Mouse (Mus musculus): ENCODE results near the gene Rtn1.
"Not testable (repeated sequence)": the region's sequence is repeated elsewhere in the genome, so short reads cannot be mapped to it uniquely, and the experiment has no call there.

Gene Rtn1

DNA sequence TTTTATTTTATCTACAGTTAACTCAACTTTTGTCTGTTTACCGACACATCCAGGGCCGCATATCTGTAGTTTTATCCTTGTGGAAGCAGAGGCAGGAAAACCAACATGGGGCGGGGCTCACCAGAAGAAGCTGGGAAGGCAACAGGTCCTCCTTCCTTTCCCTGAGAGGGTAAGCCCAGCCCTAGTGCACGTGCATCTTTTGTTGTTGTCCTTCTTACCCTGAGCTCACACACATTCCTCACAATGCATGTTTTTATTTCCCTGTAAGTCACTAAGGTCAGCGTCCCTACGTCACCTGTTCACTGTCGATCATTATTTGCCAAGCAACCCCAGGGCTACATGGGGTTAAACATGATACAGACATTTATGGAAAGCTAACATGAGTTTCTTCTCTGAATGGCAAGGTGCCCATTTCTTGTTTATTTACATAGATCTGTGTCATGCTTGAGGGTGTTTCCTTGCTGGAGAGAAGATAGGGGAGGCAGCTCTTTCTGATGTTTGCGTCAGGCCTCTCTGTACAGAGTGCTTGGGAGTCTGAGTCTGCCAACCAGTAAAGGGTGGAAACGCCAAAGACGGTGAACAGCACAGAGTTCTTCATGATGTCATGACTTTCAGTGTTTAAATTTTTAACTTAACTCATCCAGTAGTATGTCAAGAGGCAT lies 84.5 kb downstream of the Rtn1 start:
- DNase-seq (ENCODE audit: low read depth): peak; percentile 57

DNA sequence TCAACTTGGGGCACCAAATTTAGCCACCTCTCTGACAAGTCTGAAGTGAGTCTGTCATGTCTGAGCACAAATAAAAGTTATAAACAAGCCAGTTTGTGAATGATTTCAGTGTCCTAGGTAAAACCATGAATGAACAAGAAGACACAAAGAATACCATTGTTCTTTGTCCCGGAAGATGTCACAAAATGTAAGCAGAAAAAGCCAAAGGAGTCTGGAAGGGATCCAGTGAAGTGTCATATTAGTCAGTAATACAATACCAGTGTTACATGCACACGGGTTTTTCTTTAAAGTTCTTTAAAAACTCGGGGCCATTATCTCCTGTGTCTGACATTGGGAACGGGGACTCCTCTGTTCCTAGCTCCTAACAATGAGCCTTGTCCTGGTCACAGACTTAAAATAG lies 85.1 kb downstream of the Rtn1 start:
- peak; percentile 67 for DNase-seq (ENCODE audit: low read depth)

DNA sequence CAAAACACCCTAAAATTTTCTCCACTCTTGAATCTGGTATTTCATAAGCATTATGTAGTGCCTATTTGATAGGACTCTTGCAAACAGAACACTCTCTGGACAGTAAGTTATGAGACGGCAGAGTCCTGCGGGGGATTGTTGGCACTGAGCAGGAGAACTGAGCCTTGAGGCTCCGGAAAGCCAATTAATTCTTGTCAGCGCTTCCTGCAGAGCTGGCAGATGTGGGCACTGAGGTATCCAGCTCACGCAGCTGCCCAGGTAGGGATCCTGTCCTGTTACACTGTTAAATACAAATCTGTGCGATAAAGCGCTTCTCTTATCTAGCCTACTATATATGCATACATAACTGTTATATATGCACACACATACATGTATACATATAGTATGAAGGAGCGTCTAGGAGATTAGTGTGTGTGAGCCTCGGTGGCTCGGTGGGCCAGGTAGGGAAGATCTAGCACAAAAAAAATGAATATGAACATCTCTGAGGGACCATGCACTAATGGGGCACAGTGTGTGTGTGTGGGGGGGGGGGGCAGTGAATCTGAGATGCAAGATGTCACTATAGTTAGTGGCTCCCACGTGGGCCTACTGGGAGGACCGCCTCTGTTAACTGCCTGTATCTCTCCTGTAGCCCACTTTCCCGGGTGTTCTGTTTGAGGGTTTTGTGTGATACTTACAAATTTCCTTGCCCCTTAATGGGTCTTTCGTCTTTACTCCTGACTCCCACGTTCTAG lies 93.0 kb downstream of the Rtn1 start:
- DNase-seq (ENCODE audit: low read depth): no peak

DNA sequence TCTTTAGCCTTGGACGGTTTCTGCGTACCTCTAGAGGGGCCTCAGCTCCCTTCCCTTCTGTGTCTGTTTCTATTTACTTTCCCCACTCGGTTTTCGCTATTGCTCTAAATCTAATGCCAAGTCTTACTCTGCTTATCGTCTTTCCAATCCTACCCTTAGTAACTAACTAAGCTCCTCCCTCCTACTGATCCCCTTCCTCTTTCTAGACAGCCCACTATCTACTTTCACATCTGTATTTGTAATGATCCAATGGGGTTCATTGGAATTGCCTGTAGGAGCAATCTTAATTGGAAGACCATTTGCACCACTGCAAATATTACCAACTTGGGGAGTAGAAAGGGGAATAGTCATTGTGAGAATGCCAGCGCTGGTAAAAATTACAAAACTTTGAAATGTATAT lies 98.0 kb downstream of the Rtn1 start:
- DNase-seq (ENCODE audit: low read depth): no peak

DNA sequence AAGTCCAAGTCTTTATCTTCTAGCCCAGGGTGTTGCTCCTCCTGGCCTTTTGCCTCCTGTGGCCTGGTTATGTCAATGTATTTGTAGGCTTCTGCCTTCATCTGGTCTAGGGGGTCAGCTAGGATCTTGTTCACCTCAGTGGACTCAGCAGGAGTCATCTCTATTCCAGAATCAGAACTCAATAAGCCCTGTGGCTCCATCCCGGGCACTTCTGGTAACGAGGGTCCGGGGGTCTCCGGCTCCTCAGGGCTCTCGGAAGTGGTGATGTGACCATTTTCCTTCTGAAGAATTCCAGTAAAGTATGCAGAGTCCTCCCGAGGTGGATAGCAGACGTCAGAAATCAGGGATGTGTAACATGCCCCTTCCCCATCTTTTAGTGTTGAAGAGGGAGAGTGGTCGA lies 100.3 kb downstream of the Rtn1 start:
- DNase-seq (ENCODE audit: low read depth): no peak

DNA sequence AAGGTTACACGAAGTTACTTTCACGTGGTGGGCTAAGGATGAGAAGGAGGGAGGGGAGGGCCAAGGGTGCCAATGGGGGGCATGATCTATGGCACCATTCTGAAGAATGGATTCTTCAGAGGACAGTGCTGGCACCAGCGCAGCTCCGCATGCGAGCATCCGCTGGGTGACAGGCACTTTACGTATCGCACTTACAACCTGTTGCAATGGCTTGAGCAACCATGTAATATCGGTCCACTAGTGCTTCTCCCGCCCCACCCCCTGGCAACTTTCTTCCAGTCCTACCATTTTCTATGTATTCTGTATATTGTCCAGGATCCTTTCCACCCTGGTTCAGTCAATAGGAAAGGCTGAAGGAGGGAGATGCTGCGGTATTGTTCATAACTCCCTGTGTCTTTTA lies 102.6 kb downstream of the Rtn1 start:
- no peak for DNase-seq (ENCODE audit: low read depth)

DNA sequence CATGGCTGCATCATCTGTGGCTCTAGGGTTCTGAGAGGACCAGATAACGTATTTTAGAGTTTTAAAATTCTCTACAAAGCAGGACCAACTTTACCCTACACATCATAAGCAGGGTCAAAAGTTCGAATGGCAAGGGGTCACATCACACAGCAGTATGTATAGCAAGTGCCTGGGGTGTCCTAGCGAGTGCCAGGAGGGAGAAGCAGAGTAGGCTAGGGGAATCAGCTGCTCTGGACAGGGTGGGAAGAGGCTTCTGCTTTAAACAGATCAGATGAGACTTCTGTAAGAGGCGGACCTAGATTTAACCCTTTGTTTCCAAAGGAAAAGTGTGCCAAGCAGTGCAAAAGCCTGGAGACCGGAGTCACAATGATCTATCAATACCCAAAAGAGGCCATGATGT lies 103.4 kb downstream of the Rtn1 start:
- DNase-seq (ENCODE audit: low read depth): no peak

DNA sequence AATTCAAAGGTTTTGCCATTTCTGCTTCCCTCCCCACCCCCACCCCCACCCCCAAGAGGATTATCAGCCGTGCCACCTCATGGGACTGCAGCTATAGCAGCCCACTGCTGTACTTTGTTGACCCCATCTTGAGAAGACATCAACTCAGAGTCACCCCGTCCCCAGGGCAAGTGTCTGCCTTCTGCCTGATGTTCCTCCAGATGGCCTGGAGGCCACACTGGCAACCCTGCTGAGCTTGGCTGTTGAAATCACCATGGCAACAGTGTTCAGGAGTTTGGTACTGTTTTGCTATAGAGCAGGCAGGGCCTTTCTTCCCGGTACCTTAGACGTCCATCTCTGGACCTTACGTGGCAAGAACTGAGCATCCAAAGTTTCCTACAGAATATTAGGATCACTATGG lies 103.9 kb downstream of the Rtn1 start:
- no peak for DNase-seq (ENCODE audit: low read depth)

DNA sequence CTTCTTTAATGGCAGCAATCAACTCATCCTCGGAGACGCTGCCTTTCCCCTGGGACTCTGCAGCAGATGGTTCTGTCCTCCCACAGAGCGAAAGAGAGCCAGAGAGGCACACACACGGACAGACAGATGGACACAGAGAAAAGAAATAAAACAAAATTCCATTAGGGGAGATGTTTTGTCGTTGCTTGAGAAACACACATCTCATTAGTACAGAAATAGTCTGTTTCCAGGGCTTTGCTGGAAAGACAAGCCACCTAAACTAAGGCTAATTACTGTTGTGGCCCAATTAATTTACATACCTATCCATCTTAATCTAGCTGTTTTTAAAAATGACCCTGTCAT lies 104.5 kb downstream of the Rtn1 start:
- DNase-seq (ENCODE audit: low read depth): no peak

DNA sequence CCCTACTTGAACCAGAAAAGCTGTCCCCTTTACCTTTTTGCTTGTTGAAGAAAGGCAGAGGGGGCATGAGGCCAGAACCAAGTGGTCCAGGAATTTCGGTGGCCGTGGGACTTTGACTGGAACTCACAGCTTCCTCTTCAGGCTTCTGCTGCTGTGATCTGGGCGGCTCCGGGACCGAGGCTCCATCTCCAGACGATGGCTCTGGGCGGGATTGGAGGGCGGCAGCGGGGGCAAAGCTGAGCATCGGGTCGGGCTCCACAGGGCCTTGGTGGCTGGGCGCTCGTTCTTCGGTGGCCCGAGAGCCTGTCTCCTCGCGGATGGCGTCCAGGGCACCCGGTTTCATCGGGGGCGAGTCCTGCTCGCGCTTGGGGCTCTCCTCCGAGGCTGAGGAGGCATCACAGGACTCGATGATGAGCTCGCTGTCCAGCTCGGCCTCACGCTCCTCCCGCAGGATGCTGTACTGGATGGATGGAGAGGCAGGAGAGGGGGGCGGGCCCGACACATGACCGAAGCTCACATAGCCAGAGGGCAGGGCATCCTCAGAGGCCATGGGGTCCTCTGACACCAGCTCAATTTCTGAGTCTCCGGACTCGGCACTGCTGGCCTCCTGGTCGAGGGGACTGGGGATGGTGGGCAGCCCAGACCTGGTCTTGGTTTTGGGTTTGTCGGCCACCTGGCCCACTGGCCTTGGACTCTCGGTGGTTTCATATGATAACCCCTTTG lies 105.1 kb downstream of the Rtn1 start:
- no peak for DNase-seq (ENCODE audit: low read depth)

DNA sequence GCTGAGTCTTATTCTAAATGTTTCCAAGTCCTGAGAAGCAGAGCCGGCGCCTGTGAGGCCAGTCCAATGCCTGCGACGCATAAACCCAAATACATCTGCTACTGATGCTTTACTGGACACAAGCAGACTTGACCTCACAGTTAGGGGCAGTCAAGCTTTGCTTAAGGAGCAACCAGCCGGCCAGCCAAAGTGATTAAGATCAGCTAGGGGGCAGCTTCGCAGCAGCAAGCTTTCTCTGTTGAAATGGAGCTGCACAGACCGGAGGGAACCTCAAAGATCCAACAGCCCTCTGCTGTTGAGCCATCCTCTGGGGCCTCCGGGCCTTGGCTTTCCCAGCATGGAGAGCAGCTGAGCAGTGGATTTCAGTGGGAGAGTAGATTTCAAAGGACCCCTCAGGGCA lies 107.4 kb downstream of the Rtn1 start:
- DNase-seq (ENCODE audit: low read depth): no peak

DNA sequence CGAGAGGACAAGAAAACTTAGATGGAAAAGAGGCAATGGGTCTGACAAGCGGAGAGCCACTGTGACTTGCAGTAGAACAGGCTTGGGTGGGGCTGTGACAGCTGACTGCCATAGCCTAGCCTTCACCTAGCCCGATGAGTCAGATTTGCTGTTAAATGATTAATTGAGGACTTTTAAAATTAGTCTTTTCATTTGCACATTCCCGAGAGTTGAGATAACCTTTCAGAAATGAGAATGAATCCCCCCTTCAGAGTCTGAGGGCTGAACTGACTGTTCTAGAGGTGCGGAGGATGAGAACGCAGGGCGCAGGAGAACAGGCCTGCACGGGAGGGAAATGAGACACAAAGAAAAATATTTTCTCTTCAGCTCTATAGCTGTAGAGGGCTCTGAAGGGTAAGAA lies 107.9 kb downstream of the Rtn1 start:
- no peak for DNase-seq (ENCODE audit: low read depth)

DNA sequence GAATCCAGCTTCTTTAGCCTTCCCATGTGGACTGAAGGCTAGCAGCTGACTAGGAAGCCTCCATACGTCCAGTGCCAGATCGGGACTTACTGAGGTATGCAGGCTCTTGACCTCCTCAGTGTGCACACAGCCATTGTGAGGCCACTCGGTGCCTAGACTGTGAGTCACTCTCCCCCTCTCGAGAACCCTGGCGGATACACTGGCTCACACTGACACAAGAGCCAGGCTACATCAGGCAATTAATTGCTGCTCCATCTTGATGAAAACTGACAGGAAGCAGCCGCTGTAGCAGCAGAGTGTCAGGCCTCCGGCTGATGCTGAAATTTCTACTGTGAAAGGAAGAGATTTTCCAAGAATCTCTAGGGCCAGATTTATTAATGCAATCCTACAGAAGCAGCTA lies 110.6 kb downstream of the Rtn1 start:
- no peak for DNase-seq (ENCODE audit: low read depth)

DNA sequence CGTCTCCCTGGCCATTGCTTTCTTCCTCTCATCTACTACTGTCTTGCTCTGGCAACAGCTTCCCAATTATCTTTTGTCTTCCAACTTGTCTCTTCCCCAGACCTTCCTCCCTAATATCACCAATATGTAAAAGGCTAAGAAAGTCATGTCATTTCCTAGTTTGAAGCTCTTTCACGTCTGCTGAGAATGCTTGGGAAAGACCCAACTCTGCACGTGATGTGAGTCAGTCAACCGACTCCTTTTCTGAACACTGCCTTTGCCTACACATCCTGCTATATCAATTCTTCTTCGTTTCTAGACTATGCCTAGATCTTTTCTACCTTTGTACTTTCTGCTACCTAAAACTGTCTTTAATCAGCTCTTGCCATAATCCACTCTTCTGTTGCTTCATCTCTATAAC lies 112.3 kb downstream of the Rtn1 start:
- no peak for DNase-seq (ENCODE audit: low read depth)

DNA sequence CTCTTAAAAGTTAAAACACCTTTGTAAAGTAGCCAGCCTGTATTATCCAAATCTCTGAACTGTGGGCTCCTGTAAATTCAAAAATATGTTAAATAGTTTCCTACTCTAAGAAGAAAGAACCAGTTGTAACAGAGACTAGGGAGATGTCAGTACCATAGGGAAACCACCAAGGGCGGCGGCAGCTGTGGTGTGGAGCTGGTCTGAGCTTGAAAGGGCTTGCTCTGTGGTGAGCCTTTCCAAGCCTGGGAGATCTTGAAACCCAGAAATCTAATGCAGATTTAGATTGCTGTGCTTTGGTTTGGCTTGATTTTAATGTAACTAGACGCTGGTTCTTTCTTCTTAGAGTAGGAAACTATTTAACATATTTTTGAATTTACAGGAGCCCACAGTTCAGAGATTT lies 115.7 kb downstream of the Rtn1 start:
- not testable (repeated sequence) for DNase-seq (ENCODE audit: low read depth)

DNA sequence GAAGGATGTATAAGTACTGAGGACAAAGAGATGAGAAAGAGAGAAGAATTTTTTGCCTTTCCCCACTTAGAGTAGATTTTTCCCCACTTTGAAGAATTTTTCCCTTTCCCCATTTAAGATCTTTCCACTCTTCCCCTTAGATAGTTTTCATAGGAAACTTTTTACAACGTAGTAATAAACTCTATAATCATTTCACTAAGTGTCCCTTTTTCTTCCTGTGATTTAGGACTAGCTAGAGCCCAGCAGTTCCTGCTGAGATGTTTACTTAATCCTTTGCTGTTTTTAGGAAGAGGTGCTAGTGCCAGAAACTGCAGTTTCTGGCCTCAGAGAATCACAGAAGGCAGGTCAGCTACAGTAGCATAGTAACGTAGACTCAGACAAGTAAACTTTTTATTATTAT lies 116.3 kb downstream of the Rtn1 start:
- no peak for DNase-seq (ENCODE audit: low read depth)

DNA sequence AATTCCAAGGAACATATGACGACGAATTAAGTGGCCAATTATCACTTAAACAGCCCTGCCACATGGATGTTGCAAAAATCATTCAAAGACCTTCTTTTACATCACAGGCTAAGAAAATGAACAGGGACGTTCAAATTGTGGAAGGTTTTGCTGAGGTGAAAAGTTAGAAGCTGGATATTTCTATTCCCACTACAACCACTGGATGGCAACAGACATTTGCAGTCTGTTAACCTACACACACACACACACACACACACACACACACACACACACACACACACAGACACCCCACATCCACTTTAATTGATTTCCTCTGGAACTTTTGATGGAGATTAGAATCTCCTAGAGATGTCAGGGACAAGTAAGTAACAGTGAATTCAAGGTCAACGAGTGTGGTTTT lies 117.6 kb downstream of the Rtn1 start:
- no peak for DNase-seq (ENCODE audit: low read depth)

DNA sequence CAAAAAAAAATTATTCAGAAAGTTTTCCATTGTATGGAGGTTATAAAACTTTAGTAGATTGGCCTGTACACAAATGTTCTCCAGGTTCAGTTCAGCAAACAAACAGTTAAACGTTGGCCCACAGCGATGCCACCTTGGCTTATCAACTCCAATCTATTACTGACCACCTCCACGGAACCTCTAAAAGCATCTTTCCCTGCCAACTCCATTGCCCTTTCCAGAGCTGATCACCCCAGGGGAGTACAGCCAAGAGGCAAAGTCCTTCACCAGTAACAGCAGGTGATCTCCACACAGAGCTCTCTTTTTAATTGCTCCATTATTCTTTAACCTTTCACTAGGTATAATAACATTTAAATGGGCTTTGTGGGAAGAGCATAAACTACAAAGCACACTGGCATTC lies 120.6 kb downstream of the Rtn1 start:
- DNase-seq (ENCODE audit: low read depth): no peak

DNA sequence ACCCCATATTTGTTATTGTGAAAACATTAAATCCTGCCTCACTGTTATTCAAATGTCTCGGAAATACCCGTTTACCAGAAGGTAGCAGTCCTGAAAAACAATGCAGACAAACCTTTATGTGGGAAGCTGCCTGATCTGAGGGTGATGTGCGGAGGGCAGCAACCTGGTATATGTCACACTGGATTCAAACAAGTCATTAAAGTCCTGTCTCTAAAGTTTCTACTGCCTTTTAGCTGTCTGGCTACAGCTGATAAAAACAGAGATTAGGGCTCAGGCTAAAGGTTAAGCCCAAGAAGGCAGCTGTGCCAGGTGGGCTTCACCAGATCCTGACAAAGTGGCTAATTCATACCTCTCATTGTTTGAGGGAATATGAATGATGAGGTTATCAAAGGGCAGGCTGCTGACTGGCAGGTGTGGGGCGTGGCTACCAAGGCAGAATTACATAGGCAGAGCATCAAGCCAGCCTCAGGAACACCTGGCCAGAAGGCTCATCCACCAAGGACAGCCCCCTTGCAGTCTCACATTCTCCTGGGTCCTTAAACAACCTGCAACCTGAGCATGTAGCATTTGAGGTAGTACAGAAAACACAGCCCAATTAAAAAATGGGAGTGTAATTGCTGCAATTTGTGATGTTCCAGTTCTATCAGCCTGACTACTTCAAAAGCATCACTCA lies 121.4 kb downstream of the Rtn1 start:
- DNase-seq (ENCODE audit: low read depth): no peak

DNA sequence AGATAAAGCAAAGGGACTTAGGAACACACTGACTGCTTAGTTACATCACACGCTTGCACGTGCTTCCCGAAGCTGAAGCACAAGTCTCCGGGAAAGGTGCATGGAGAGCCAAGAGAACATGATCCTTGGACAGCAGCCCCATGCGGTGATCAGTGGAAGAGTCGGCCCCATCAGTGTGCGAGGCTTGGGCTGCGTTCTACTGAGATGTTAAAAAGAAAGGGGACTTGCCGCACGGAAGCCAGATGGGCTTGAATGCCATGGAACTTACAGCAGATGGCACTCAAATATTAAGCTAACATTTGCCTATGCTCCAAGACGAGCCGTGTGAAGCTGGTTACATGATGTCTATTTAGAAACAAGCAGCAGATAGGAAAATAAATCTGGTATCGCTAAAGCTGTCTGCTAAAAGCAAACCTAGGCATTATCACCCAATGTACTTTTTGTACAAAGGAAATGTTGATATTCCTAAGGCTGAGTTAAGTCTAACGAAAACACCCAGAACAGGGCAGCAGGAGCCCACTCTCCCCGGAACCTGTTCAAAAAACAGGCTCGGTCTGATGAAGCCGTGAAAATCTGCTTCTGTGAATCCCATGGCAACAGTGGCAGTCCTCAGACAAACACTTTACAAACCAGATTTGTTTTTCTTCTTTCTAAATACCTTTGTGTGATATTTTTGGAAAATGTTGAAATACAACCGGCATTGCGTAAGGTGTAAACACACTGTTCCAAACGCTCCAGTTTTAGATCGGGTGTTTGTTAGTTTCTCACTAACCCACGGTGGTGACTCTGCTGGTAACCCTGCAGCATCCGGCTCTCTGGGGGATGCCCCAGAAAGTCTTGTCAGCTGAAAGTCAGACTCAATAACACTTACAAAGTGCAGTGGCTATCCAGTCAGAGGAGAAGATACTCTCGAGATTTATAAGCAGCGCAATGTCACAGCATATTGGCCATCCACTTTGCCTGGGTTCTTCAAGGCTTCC lies 123.2 kb downstream of the Rtn1 start:
- DNase-seq (ENCODE audit: low read depth): peak; percentile 10

DNA sequence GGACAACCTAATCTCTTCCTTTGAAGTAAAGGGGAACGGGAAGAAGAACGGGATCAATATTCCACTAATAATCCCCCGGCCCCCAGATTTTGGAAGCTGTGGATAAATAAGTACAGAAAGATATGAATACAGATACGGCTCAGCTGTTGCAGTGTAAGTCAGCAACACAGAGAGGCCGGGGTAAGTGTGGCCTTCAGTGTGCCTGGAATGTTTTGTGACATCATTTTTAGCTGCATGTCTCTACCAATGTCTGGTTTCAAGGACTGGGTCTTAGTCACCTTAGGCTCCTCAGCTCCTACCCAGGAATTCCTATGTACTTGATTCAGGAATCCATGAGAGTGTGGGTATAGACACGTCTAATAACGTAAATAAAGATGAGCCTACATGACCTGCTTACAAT lies 124.3 kb downstream of the Rtn1 start:
- DNase-seq (ENCODE audit: low read depth): no peak

All from NIH3T3 (cell line).